Mouse (Mus musculus) WW6 (cell line): ENCODE results near the gene Mpzl1.
A peak's percentile ranks its signal among the peaks of the same experiment; 100 is the strongest.

Experiments
- DNase-seq: peaks from one replicate; pipeline ENCODE4 v3.0.0-alpha.2; 2013; ENCODE audit warnings: low read depth, low spot score

Mpzl1 gene

GRCm38 (mm10) chr1:165583529-165584184 is 50.7 kb downstream of the Mpzl1 start:
- peak; percentile 61 for DNase-seq

- DNase-seq, result no peak
These were observed 53.1 kb downstream of the Mpzl1 start for GRCm38 (mm10) chr1:165581255-165581654.

GRCm38 (mm10) chr1:165579332-165579731 is 55.0 kb downstream of the Mpzl1 start:
- peak; percentile 26 for DNase-seq

- DNase-seq, result no peak
These were observed 57.8 kb downstream of the Mpzl1 start for GRCm38 (mm10) chr1:165576459-165577112.

GRCm38 (mm10) chr1:165576005-165576404 is 58.3 kb downstream of the Mpzl1 start:
- no peak for DNase-seq

- no peak for DNase-seq
These were observed 66.9 kb downstream of the Mpzl1 start for GRCm38 (mm10) chr1:165567466-165567865.

- no peak for DNase-seq
These were observed 69.1 kb downstream of the Mpzl1 start for GRCm38 (mm10) chr1:165565283-165565682.

- no peak for DNase-seq
These were observed 75.3 kb downstream of the Mpzl1 start for GRCm38 (mm10) chr1:165559073-165559472.

- no peak for DNase-seq
These were observed 77.6 kb downstream of the Mpzl1 start for GRCm38 (mm10) chr1:165556711-165557110.
